Mouse (Mus musculus) spleen, adult 2 months (tissue): ENCODE results near the gene Fezf1. TPM values are rescaled to one million over a fixed set of nuclear protein-coding genes. Genes with fewer than 3 reads are reported as not detected.

Source experiments
- DNase-seq, 2 experiments: peaks; one replicate each; pipeline versions ENCODE4 v3.0.0 to v3.0.0-alpha.2; 2012 to 2021; ENCODE audit warnings: low spot score in 2 of 2, low read depth in 1 of 2
- H3K27ac ChIP-seq: fragments of 200-500 bp; 2 replicates; pipeline ENCODE4 v1.5.1; 2012; ENCODE audit warnings: low read length, inconsistent platforms; ENCODE audit not compliant: insufficient read depth
- H3K27me3 ChIP-seq: fragments of 200-500 bp; 2 replicates; pipeline ENCODE4 v1.6.1; 2012; ENCODE audit warnings: mild to moderate bottlenecking, moderate library complexity, low read length, inconsistent platforms; ENCODE audit not compliant: control insufficient read depth, insufficient read depth
- H3K36me3 ChIP-seq: fragments of 200-500 bp; 2 replicates; pipeline ENCODE4 v1.6.1; 2012; ENCODE audit warnings: mild to moderate bottlenecking, low read length, inconsistent platforms; ENCODE audit not compliant: control insufficient read depth, insufficient read depth
- H3K4me1 ChIP-seq: fragments of 200-500 bp; 2 replicates; pipeline ENCODE4 v1.6.1; 2011; ENCODE audit warnings: inconsistent platforms; ENCODE audit not compliant: control insufficient read depth, insufficient read depth, insufficient read length
- H3K4me3 ChIP-seq: fragments of 200-500 bp; 2 replicates; pipeline ENCODE4 v1.5.1; 2011; ENCODE audit warnings: mild to moderate bottlenecking, inconsistent platforms; ENCODE audit not compliant: insufficient read depth, insufficient read length; ENCODE audit errors: extremely low read depth
- CTCF ChIP-seq: fragments of 200-500 bp; IDR thresholded peaks from 2 replicates; pipeline ENCODE4 v1.5.1; 2011; ENCODE audit warnings: mild to moderate bottlenecking, inconsistent platforms; ENCODE audit not compliant: insufficient read depth, insufficient read length, insufficient replicate concordance; ENCODE audit errors: extremely low read depth
- POLR2A ChIP-seq: fragments of 200-500 bp; IDR thresholded peaks from 2 replicates; pipeline ENCODE4 v1.6.1; 2011; ENCODE audit warnings: low read depth, low read length, inconsistent platforms
- WGBS: fragments of 180-500 bp; shearing (Covaris S2); methylation state at CpG from one replicate; pipeline ENCODE4 v1.1.7; 2018; 5-methylcytosine and 5-hydroxymethylcytosine counted together
- polyA plus RNA-seq: library from polyadenylated mRNA; depleted of rRNA; stranded (reverse); fragments of >200 nt; gene quantifications from 2 replicates; pipeline ENCODE4 v1.2.3, GENCODE M21; 2012

Gene Fezf1
- polyA plus RNA-seq, 1 experiment: not detected

- Histone ChIP-seq H3K27me3 (peaks cover 15% of the 10 kb centered on the region), H3K4me3 (no peak overlapping the region), H3K4me1 (no peaks in the 10 kb centered on the region), H3K36me3 (no peaks in the 10 kb centered on the region), H3K27ac (no peak overlapping the region)
- 4% methylated on average over 43 of the region's 43 CpGs for WGBS
- DNase-seq: no peak
- TF ChIP-seq POLR2A (no peak), CTCF (no peak)
These were observed 5.5 kb upstream of the Fezf1 start for GRCm38 (mm10) chr6:23253353-23254311.

DNA sequence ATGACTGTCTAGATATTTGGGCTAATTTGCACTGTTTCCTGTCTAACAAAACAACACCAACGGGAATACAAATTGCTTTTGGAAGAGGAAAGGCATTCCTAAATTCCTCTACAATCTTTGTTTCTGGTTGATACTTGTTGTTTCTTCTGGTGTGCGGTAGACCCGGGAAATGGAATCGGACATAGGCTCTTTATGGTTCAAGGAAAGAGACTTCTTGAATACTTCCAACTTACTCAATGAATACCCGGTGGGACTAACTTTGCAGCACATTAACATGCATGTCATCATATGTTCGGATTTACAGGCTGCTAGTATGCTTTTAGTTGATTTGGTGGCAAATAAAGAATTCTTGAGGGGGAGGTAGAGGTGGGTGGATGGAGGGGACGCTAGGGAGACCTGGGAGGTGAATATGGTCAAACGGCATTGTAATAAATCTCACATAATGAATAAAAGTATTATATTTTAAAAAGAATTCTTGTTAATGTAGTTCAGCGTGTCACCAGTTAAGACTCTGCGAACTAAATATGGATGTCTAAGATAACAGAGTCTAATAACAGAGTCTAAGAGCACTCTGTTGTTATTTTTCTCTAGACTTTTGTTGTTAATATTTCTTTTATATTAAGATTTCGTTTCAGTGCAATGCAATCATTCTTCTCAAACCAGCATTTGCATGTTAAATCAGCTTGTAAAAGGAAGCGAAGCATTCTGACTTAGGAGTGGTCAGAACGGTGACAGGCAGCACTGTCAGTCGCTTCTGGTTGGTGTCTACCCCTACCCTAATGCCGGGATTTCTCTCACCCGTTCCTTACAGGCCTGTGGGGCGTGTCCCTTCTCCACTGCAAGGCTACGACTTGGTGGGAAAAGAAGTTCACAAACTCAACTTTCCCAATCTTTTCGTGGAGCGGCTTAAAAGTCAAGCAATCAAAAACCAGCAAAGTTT, 4.3 kb upstream of the Fezf1 start:
- 8% methylated on average over 20 of the region's 20 CpGs for WGBS
- TF ChIP-seq POLR2A (no peak), CTCF (no peak)
- Histone ChIP-seq H3K4me1 (no peaks in the 10 kb centered on the region), H3K27ac (no peak overlapping the region), H3K4me3 (no peak overlapping the region), H3K36me3 (no peaks in the 10 kb centered on the region), H3K27me3 (peaks cover 21% of the 10 kb centered on the region)
- no peak for DNase-seq

DNA sequence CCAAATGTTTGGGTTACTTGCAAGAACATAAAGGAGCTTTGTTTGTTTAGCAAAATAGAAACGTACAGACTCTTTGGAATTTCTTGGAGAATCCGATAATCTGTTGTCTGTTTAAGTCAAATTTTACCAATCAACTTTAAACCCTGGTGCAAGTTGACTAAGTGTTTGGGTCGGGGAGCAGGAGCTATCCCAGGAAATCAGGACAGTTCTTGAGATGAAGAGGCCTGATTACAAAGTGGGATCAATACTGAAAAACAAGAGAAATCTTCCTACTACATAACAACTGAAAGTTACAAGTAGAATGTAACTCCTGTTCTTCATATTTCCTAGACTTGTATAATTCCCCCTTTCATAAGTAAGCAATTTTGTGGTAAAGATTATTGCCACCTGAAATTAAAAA, 3.3 kb upstream of the Fezf1 start:
- no peaks in the 10 kb centered on the region for H3K36me3 ChIP-seq
- no peak overlapping the region for H3K4me3 ChIP-seq
- H3K27me3 ChIP-seq: peaks cover 26% of the 10 kb centered on the region

GRCm38 (mm10) chr6:23250288-23250955, 2.3 kb upstream of the Fezf1 start:
- H3K27me3 ChIP-seq: peaks cover 30% of the 10 kb centered on the region
- TF ChIP-seq POLR2A (no peak), CTCF (no peak)
- no peak overlapping the region for H3K27ac ChIP-seq
- no peaks in the 10 kb centered on the region for H3K4me1 ChIP-seq
- no peak overlapping the region for H3K4me3 ChIP-seq
- DNase-seq: no peak
- H3K36me3 ChIP-seq: no peaks in the 10 kb centered on the region
- WGBS: 10% methylated on average over 22 of the region's 22 CpGs

More for the DNA sequence above, 3.3 kb upstream of the Fezf1 start:
- H3K4me1 ChIP-seq: no peaks in the 10 kb centered on the region
- TF ChIP-seq POLR2A (no peak), CTCF (no peak)
- 9% methylated on average over 3 of the region's 3 CpGs for WGBS
- DNase-seq: no peak
- H3K27ac ChIP-seq: no peak overlapping the region

- peaks cover 28% of the 10 kb centered on the region for H3K27me3 ChIP-seq
- 9% methylated on average over 29 of the region's 29 CpGs for WGBS
- H3K4me3 ChIP-seq: no peak overlapping the region
- H3K27ac ChIP-seq: no peak overlapping the region
- TF ChIP-seq POLR2A: no peak
- TF ChIP-seq CTCF: no peak
- H3K4me1 ChIP-seq: no peaks in the 10 kb centered on the region
- no peak for DNase-seq
- H3K36me3 ChIP-seq: no peaks in the 10 kb centered on the region
These were observed 1.6 kb upstream of the Fezf1 start for GRCm38 (mm10) chr6:23249616-23250287.

GRCm38 (mm10) chr6:23249053-23249401, 865 bp upstream of the Fezf1 start:
- Histone ChIP-seq H3K27ac (no peak overlapping the region), H3K4me1 (no peaks in the 10 kb centered on the region), H3K36me3 (no peaks in the 10 kb centered on the region), H3K27me3 (peaks cover 27% of the 10 kb centered on the region), H3K4me3 (no peak overlapping the region)
- no peak for TF ChIP-seq POLR2A
- no peak for TF ChIP-seq CTCF
- DNase-seq: no peak
- WGBS: 8% methylated on average over 24 of the region's 24 CpGs
